Mouse (Mus musculus): ENCODE measurements around the gene Psmg3. TPM values are rescaled to one million over a fixed set of nuclear protein-coding genes. Genes with fewer than 3 reads are reported as not detected.

The Psmg3 gene
- polyA plus RNA-seq, 1 experiment = 17.8 TPM

- Histone ChIP-seq H3K27ac (ENCODE audit: insufficient read depth, low read depth, low read length) (no peak overlapping the region), H3K4me1 (ENCODE audit: control insufficient read depth, insufficient read depth, low read length) (peaks cover 12% of the 10 kb centered on the region), H3K4me3 (ENCODE audit: insufficient read depth, low read length) (no peak overlapping the region)
- no peak for TF ChIP-seq CTCF (IDR thresholded peaks at IDR 0.05; ENCODE audit: low read depth, low read length)
- no peak for TF ChIP-seq POLR2A (IDR thresholded peaks at IDR 0.05; ENCODE audit: borderline replicate concordance, low read depth, low read length)
These were observed 5.4 kb upstream of the Psmg3 start for GRCm38 (mm10) chr5:139832125-139832524.

- TF ChIP-seq POLR2A (IDR thresholded peaks at IDR 0.05; ENCODE audit: borderline replicate concordance, low read depth, low read length) (no peak), CTCF (IDR thresholded peaks at IDR 0.05; ENCODE audit: low read depth, low read length) (no peak)
- no peak overlapping the region for H3K27ac ChIP-seq (ENCODE audit: insufficient read depth, low read depth, low read length)
- peak overlapping the region; percentile 41 for H3K4me3 ChIP-seq (ENCODE audit: insufficient read depth, low read length)
- H3K4me1 ChIP-seq (ENCODE audit: control insufficient read depth, insufficient read depth, low read length) = peaks cover 12% of the 10 kb centered on the region
These were observed 4.0 kb upstream of the Psmg3 start for GRCm38 (mm10) chr5:139830734-139831133.

GRCm38 (mm10) chr5:139829384-139829783 lies 2.7 kb upstream of the Psmg3 start:
- H3K27ac ChIP-seq (ENCODE audit: insufficient read depth, low read depth, low read length) = no peak overlapping the region
- peaks cover 17% of the 10 kb centered on the region for H3K4me1 ChIP-seq (ENCODE audit: control insufficient read depth, insufficient read depth, low read length)
- TF ChIP-seq POLR2A (IDR thresholded peaks at IDR 0.05; ENCODE audit: borderline replicate concordance, low read depth, low read length) (no peak), CTCF (IDR thresholded peaks at IDR 0.05; ENCODE audit: low read depth, low read length) (no peak)
- H3K4me3 ChIP-seq (ENCODE audit: insufficient read depth, low read length) = no peak overlapping the region

GRCm38 (mm10) chr5:139827593-139827992 lies 908 bp upstream of the Psmg3 start:
- H3K4me3 ChIP-seq (ENCODE audit: insufficient read depth, low read length) = no peak overlapping the region
- H3K27ac ChIP-seq (ENCODE audit: insufficient read depth, low read depth, low read length) = no peak overlapping the region
- peaks cover 17% of the 10 kb centered on the region for H3K4me1 ChIP-seq (ENCODE audit: control insufficient read depth, insufficient read depth, low read length)
- TF ChIP-seq CTCF (IDR thresholded peaks at IDR 0.05; ENCODE audit: low read depth, low read length) (no peak), POLR2A (IDR thresholded peaks at IDR 0.05; ENCODE audit: borderline replicate concordance, low read depth, low read length) (no peak)

- no peak overlapping the region for H3K27ac ChIP-seq (ENCODE audit: insufficient read depth, low read depth, low read length)
- H3K4me3 ChIP-seq (ENCODE audit: insufficient read depth, low read length) = peak overlapping the region; percentile 89
- TF ChIP-seq POLR2A (IDR thresholded peaks at IDR 0.05; ENCODE audit: borderline replicate concordance, low read depth, low read length) = no peak
- TF ChIP-seq CTCF (IDR thresholded peaks at IDR 0.05; ENCODE audit: low read depth, low read length) = no peak
- peaks cover 11% of the 10 kb centered on the region for H3K4me1 ChIP-seq (ENCODE audit: control insufficient read depth, insufficient read depth, low read length)
These were observed 738 bp downstream of the Psmg3 start for GRCm38 (mm10) chr5:139825947-139826346.

GRCm38 (mm10) chr5:139824531-139824930 lies 2.2 kb downstream of the Psmg3 start:
- Histone ChIP-seq H3K4me1 (ENCODE audit: control insufficient read depth, insufficient read depth, low read length) (peaks cover 5% of the 10 kb centered on the region; the same call in 1 of the 2 replicates), H3K27ac (ENCODE audit: insufficient read depth, low read depth, low read length) (no peak overlapping the region), H3K4me3 (ENCODE audit: insufficient read depth, low read length) (no peak overlapping the region)
- TF ChIP-seq POLR2A (IDR thresholded peaks at IDR 0.05; ENCODE audit: borderline replicate concordance, low read depth, low read length) (no peak), CTCF (IDR thresholded peaks at IDR 0.05; ENCODE audit: low read depth, low read length) (no peak)

GRCm38 (mm10) chr5:139821466-139822459 lies 4.9 kb downstream of the Psmg3 start:
- H3K4me3 ChIP-seq (ENCODE audit: insufficient read depth, low read length) = no peak overlapping the region
- H3K27ac ChIP-seq (ENCODE audit: insufficient read depth, low read depth, low read length) = no peak overlapping the region
- no peak for TF ChIP-seq CTCF (IDR thresholded peaks at IDR 0.05; ENCODE audit: low read depth, low read length)
- TF ChIP-seq POLR2A (IDR thresholded peaks at IDR 0.05; ENCODE audit: borderline replicate concordance, low read depth, low read length) = no peak
- peaks cover 5% of the 10 kb centered on the region; the same call in 1 of the 2 replicates for H3K4me1 ChIP-seq (ENCODE audit: control insufficient read depth, insufficient read depth, low read length)

- Histone ChIP-seq H3K4me1 (ENCODE audit: control insufficient read depth, insufficient read depth, low read length) (no peaks in the 10 kb centered on the region), H3K27ac (ENCODE audit: insufficient read depth, low read depth, low read length) (no peak within 1 kb of the TSS), H3K4me3 (ENCODE audit: insufficient read depth, low read length) (no peak within 1 kb of the TSS)
- no peak for TF ChIP-seq CTCF (IDR thresholded peaks at IDR 0.05; ENCODE audit: low read depth, low read length)
- no peak for TF ChIP-seq POLR2A (IDR thresholded peaks at IDR 0.05; ENCODE audit: borderline replicate concordance, low read depth, low read length)
These were observed 7.0 kb downstream of the Psmg3 start, which contains the start of gene Tmem184a for GRCm38 (mm10) chr5:139819538-139820181. Tmem184a (minus strand) TSS chr5:139819917.

GRCm38 (mm10) chr5:139818801-139819200 lies 7.9 kb downstream of the Psmg3 start:
- no peak overlapping the region for H3K4me3 ChIP-seq (ENCODE audit: insufficient read depth, low read length)
- no peak overlapping the region for H3K27ac ChIP-seq (ENCODE audit: insufficient read depth, low read depth, low read length)
- H3K4me1 ChIP-seq (ENCODE audit: control insufficient read depth, insufficient read depth, low read length) = no peaks in the 10 kb centered on the region
- TF ChIP-seq CTCF (IDR thresholded peaks at IDR 0.05; ENCODE audit: low read depth, low read length) (peak; percentile 47; the same call in 1 of the 2 replicates), POLR2A (IDR thresholded peaks at IDR 0.05; ENCODE audit: borderline replicate concordance, low read depth, low read length) (no peak)
